Mouse (Mus musculus): ENCODE measurements around the gene Ppp1r9a.

GRCm38 (mm10) chr6:5190761-5191160 lies 288.0 kb downstream of the Ppp1r9a start:
- TF ChIP-seq CTCF (IDR thresholded peaks at IDR 0.05; ENCODE audit: control insufficient read depth, insufficient read depth, insufficient read length) (no peak), CEBPB (IDR thresholded peaks at IDR 0.05; ENCODE audit: low read depth) (no peak), MYOG (IDR thresholded peaks at IDR 0.05; ENCODE audit: control insufficient read depth, extremely low read depth, insufficient read length) (no peak), MAX (IDR thresholded peaks at IDR 0.05) (no peak), USF1 (IDR thresholded peaks at IDR 0.05; ENCODE audit: low read depth) (no peak)
